Mouse (Mus musculus) NIH3T3 (cell line): ENCODE measurements around the gene Ldb1.
A peak's percentile ranks its signal among the peaks of the same experiment; 100 is the strongest.
"Not testable (repeated sequence)": the region's sequence is repeated elsewhere in the genome, so short reads cannot be mapped to it uniquely, and the experiment has no call there.

Source experiments
- DNase-seq: peaks from one replicate; pipeline ENCODE4 v3.0.0-alpha.2; 2012; ENCODE audit warnings: low read depth

The Ldb1 gene

GRCm38 (mm10) chr19:46028747-46029320 lies 16.2 kb downstream of the Ldb1 start:
- DNase-seq = peak; percentile 71

- DNase-seq = no peak
Observed at GRCm38 (mm10) chr19:46026567-46026966, 18.4 kb downstream of the Ldb1 start.

GRCm38 (mm10) chr19:46024959-46025358 lies 20.1 kb downstream of the Ldb1 start:
- no peak for DNase-seq

GRCm38 (mm10) chr19:46016023-46016422 lies 29.0 kb downstream of the Ldb1 start:
- DNase-seq = no peak

GRCm38 (mm10) chr19:46014572-46015178 lies 30.3 kb downstream of the Ldb1 start:
- DNase-seq = peak; percentile 98

GRCm38 (mm10) chr19:46005680-46006079 lies 39.3 kb downstream of the Ldb1 start:
- no peak for DNase-seq

- no peak for DNase-seq
Observed at GRCm38 (mm10) chr19:46004814-46005466, 40.1 kb downstream of the Ldb1 start.

GRCm38 (mm10) chr19:46003371-46004226 lies 41.4 kb downstream of the Ldb1 start, which contains the start of gene Hps6:
Hps6 (plus strand) TSS chr19:46003508.
- peak; percentile 92 for DNase-seq

GRCm38 (mm10) chr19:46002279-46002678 lies 42.7 kb downstream of the Ldb1 start:
- peak; percentile 46 for DNase-seq

- DNase-seq = no peak
Observed at GRCm38 (mm10) chr19:45999378-45999777, 45.6 kb downstream of the Ldb1 start.

- DNase-seq = no peak
Observed at GRCm38 (mm10) chr19:45998694-45999217, 46.3 kb downstream of the Ldb1 start.

- peak; percentile 97 for DNase-seq
Observed at GRCm38 (mm10) chr19:45997785-45998693, 47.0 kb downstream of the Ldb1 start, which contains the start of gene Armh3. Armh3 (minus strand) TSS chr19:45998488.

- peak; percentile 44 for DNase-seq
Observed at GRCm38 (mm10) chr19:45997365-45997764, 47.6 kb downstream of the Ldb1 start.

GRCm38 (mm10) chr19:45993981-45994737 lies 50.9 kb downstream of the Ldb1 start:
- no peak for DNase-seq

- not testable (repeated sequence) for DNase-seq
Observed at GRCm38 (mm10) chr19:45993441-45993840, 51.6 kb downstream of the Ldb1 start.

GRCm38 (mm10) chr19:45991171-45991570 lies 53.8 kb downstream of the Ldb1 start:
- DNase-seq = no peak

GRCm38 (mm10) chr19:45988238-45988637 lies 56.8 kb downstream of the Ldb1 start:
- peak; percentile 46 for DNase-seq

- no peak for DNase-seq
Observed at GRCm38 (mm10) chr19:45984379-45984778, 60.6 kb downstream of the Ldb1 start.
